Mouse (Mus musculus): Measurements from ENCODE around the gene Mcm9. TPM values are rescaled to one million over a fixed set of nuclear protein-coding genes. Genes with fewer than 3 reads are reported as not detected.

The Mcm9 gene
- polyA plus RNA-seq, 1 experiment from 2014 or later, result 5.0 TPM

- H3K4me2 ChIP-seq (replicated peaks; ENCODE audit: low read depth), result no peak overlapping the region
- DNase-seq (ENCODE audit: low spot score), result no peak
- ATAC-seq (ENCODE audit: low FRiP score, low TSS enrichment), result no peak
- H3K27ac ChIP-seq (replicated peaks), result no peak overlapping the region
- no peaks in the 10 kb centered on the region for H3K4me1 ChIP-seq (replicated peaks; ENCODE audit: control insufficient read depth, insufficient read depth)
- H3K4me3 ChIP-seq (ENCODE audit: low read depth, low read length), result no peak overlapping the region
- no CpG with 5 or more reads among the region's 1 CpGs for WGBS
- TF ChIP-seq CTCF (IDR thresholded peaks at IDR 0.05; ENCODE audit: low read depth) (peak; percentile 55), EP300 (optimal IDR thresholded peaks at IDR 0.05) (no peak)
- H3K36me3 ChIP-seq (ENCODE audit: control insufficient read depth, insufficient read depth, low read length), result no peaks in the 10 kb centered on the region
- no peaks in the 10 kb centered on the region for H3K27me3 ChIP-seq (ENCODE audit: control insufficient read depth, insufficient read depth, low read length)
- no peaks in the 10 kb centered on the region for H3K9me3 ChIP-seq (ENCODE audit: control insufficient read depth, low read length)
- no peak overlapping the region for H3K9ac ChIP-seq (ENCODE audit: low read length)
Measured at GRCm38 (mm10) chr10:53512491-53512890, 117.7 kb downstream of the Mcm9 start.

DNA sequence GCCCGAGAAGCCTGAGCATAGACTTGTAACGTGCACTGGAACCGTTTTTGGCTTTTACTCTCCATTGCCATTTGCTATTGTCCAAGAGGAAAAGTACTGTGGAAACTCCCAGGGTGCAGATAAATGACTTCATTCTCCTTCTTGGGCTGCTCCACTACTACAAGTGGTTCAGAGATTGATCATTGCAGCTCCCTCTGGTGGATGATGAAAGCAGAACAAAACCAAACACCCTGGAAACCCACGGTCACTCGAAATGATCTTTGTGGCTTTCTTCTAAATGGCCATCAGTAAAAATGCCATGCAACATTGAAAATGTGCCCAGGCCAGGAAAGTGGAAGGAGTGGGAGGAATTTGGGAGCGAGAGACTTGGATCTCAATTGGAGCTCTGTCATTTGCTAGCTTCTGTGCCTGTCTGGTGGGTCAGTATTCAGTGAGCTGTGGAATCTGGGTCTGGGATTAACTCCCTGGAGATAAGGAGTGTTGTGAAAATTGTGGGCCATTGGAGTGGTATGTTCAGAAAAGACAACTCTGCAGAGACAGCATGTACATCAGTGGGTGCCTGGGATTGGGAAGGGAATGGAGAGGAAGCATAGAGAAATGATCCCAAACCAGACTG, 121.0 kb downstream of the Mcm9 start:
- H3K36me3 ChIP-seq (ENCODE audit: control insufficient read depth, insufficient read depth, low read length), result no peaks in the 10 kb centered on the region
- TF ChIP-seq CTCF (IDR thresholded peaks at IDR 0.05; ENCODE audit: low read depth), result peak; percentile 90
- TF ChIP-seq EP300 (optimal IDR thresholded peaks at IDR 0.05), result no peak
- 17% methylated on average over 6 of the region's 6 CpGs for WGBS
- H3K27me3 ChIP-seq (ENCODE audit: control insufficient read depth, insufficient read depth, low read length), result no peaks in the 10 kb centered on the region
- no peaks in the 10 kb centered on the region for H3K9me3 ChIP-seq (ENCODE audit: control insufficient read depth, low read length)
- ATAC-seq (ENCODE audit: low FRiP score, low TSS enrichment), result peak; percentile 87
- no peak overlapping the region for H3K4me2 ChIP-seq (replicated peaks; ENCODE audit: low read depth)
- no peaks in the 10 kb centered on the region for H3K4me1 ChIP-seq (replicated peaks; ENCODE audit: control insufficient read depth, insufficient read depth)
- DNase-seq (ENCODE audit: low spot score), result peak; percentile 41
- no peak overlapping the region for H3K9ac ChIP-seq (ENCODE audit: low read length)
- no peak overlapping the region for H3K4me3 ChIP-seq (ENCODE audit: low read depth, low read length)
- no peak overlapping the region for H3K27ac ChIP-seq (replicated peaks)

- no peak for DNase-seq (ENCODE audit: low spot score)
- Histone ChIP-seq H3K36me3 (ENCODE audit: control insufficient read depth, insufficient read depth, low read length) (no peaks in the 10 kb centered on the region), H3K4me2 (replicated peaks; ENCODE audit: low read depth) (no peak overlapping the region), H3K9me3 (ENCODE audit: control insufficient read depth, low read length) (no peaks in the 10 kb centered on the region), H3K9ac (ENCODE audit: low read length) (no peak overlapping the region), H3K27me3 (ENCODE audit: control insufficient read depth, insufficient read depth, low read length) (no peaks in the 10 kb centered on the region), H3K27ac (replicated peaks) (no peak overlapping the region), H3K4me3 (ENCODE audit: low read depth, low read length) (no peak overlapping the region), H3K4me1 (replicated peaks; ENCODE audit: control insufficient read depth, insufficient read depth) (no peaks in the 10 kb centered on the region)
- no peak for ATAC-seq (ENCODE audit: low FRiP score, low TSS enrichment)
- TF ChIP-seq EP300 (optimal IDR thresholded peaks at IDR 0.05), result no peak
- no peak for TF ChIP-seq CTCF (IDR thresholded peaks at IDR 0.05; ENCODE audit: low read depth)
Measured at GRCm38 (mm10) chr10:53508676-53509075, 121.6 kb downstream of the Mcm9 start.

GRCm38 (mm10) chr10:53505526-53505925, 124.7 kb downstream of the Mcm9 start:
- 80% methylated on average over 2 of the region's 2 CpGs for WGBS
- no peak for ATAC-seq (ENCODE audit: low FRiP score, low TSS enrichment)
- no peak overlapping the region for H3K27ac ChIP-seq (replicated peaks)
- no peaks in the 10 kb centered on the region for H3K4me1 ChIP-seq (replicated peaks; ENCODE audit: control insufficient read depth, insufficient read depth)
- TF ChIP-seq CTCF (IDR thresholded peaks at IDR 0.05; ENCODE audit: low read depth) (no peak), EP300 (optimal IDR thresholded peaks at IDR 0.05) (no peak)
- DNase-seq (ENCODE audit: low spot score), result no peak
- H3K9me3 ChIP-seq (ENCODE audit: control insufficient read depth, low read length), result no peaks in the 10 kb centered on the region
- H3K9ac ChIP-seq (ENCODE audit: low read length), result no peak overlapping the region
- H3K36me3 ChIP-seq (ENCODE audit: control insufficient read depth, insufficient read depth, low read length), result no peaks in the 10 kb centered on the region
- no peak overlapping the region for H3K4me2 ChIP-seq (replicated peaks; ENCODE audit: low read depth)
- H3K4me3 ChIP-seq (ENCODE audit: low read depth, low read length), result no peak overlapping the region
- H3K27me3 ChIP-seq (ENCODE audit: control insufficient read depth, insufficient read depth, low read length), result no peaks in the 10 kb centered on the region

DNA sequence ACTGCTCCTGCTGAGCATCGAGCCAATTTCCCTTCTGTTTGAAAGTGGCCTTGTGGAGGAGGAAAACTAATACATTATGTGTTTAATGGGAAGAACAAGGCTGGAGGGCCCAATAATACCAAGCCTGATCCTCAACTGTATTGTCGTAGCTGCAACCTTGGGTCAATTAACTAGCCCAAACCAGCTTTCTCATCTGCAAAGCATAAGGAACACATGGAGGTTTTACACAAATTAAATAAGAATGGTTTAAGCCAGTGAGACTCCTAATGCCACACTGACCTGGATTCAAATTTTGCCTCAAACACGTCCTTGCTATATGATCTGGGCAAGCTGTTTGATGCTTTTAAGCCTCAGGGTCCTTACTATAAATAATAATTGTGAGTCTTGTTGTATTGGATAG, 125.2 kb downstream of the Mcm9 start:
- Histone ChIP-seq H3K4me2 (replicated peaks; ENCODE audit: low read depth) (no peak overlapping the region), H3K4me3 (ENCODE audit: low read depth, low read length) (no peak overlapping the region), H3K36me3 (ENCODE audit: control insufficient read depth, insufficient read depth, low read length) (no peaks in the 10 kb centered on the region), H3K4me1 (replicated peaks; ENCODE audit: control insufficient read depth, insufficient read depth) (no peaks in the 10 kb centered on the region), H3K27ac (replicated peaks) (no peak overlapping the region), H3K9me3 (ENCODE audit: control insufficient read depth, low read length) (no peaks in the 10 kb centered on the region), H3K9ac (ENCODE audit: low read length) (no peak overlapping the region), H3K27me3 (ENCODE audit: control insufficient read depth, insufficient read depth, low read length) (no peaks in the 10 kb centered on the region)
- DNase-seq (ENCODE audit: low spot score), result no peak
- no peak for TF ChIP-seq EP300 (optimal IDR thresholded peaks at IDR 0.05)
- no peak for TF ChIP-seq CTCF (IDR thresholded peaks at IDR 0.05; ENCODE audit: low read depth)
- WGBS, result 53% methylated on average over 3 of the region's 3 CpGs
- no peak for ATAC-seq (ENCODE audit: low FRiP score, low TSS enrichment)

DNA sequence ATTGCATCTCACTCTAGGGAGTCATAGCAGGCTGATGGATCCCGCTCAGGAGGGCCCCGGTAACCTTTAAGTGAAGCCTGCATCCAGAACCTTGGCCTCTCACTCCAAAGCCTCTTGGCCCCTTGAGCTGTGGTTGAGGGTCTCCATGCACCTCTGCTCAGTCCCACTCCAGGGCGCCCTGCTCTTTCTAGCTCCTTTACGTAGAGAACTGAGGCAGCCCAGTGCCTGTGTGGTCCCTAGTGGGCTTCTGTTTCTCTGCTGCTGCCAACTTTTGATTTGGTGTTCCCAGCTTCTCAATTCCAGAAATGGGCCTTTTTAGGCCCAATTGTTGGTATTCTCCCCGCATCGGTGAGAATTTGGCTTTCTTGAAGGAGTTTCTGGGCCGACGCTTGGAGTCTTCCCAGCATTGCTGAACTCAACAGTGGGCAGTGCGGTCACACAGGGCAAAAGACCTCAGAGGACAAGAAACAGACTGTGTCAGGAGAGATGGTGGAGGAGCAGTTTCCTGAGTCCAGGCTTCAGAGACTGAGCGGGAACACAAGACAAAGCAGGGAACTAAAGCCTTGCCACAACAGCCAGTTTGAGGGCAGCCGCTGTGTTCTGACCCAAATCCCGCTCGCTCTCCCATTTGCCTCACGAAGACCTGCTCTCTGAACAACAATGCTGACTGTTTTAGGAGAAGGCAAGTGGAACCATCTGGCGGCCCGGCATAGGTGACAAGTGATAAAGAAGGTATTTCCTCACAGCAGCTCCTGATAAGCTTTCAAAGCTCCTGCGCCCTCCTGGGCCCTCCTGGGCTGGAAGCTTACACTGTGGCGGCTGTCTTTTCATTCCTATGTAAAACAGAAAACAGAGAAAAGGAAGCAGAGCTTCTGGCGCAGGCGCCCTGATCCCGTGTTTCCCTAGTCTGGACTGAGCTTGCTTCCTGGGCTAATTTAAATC, 127.1 kb downstream of the Mcm9 start:
- peak; percentile 30 for TF ChIP-seq CTCF (IDR thresholded peaks at IDR 0.05; ENCODE audit: low read depth)
- no peak for TF ChIP-seq EP300 (optimal IDR thresholded peaks at IDR 0.05)
- no peaks in the 10 kb centered on the region for H3K27me3 ChIP-seq (ENCODE audit: control insufficient read depth, insufficient read depth, low read length)
- H3K4me2 ChIP-seq (replicated peaks; ENCODE audit: low read depth), result 0 out of 2 replicates have a peak overlapping the region, but pooled peaks have one; percentile 23
- H3K9me3 ChIP-seq (ENCODE audit: control insufficient read depth, low read length), result no peaks in the 10 kb centered on the region
- no peak overlapping the region for H3K9ac ChIP-seq (ENCODE audit: low read length)
- ATAC-seq (ENCODE audit: low FRiP score, low TSS enrichment) (no peak), DNase-seq (ENCODE audit: low spot score) (peak; percentile 27)
- WGBS, result 44% methylated on average over 21 of the region's 21 CpGs
- H3K36me3 ChIP-seq (ENCODE audit: control insufficient read depth, insufficient read depth, low read length), result no peaks in the 10 kb centered on the region
- no peaks in the 10 kb centered on the region for H3K4me1 ChIP-seq (replicated peaks; ENCODE audit: control insufficient read depth, insufficient read depth)
- H3K27ac ChIP-seq (replicated peaks), result peak overlapping the region; percentile 31; the same call in 1 of the 2 replicates
- no peak overlapping the region for H3K4me3 ChIP-seq (ENCODE audit: low read depth, low read length)

All from stomach, postnatal 0 days (tissue).